9 mouse cellular contexts compared by ENCODE assay signal in genomic region chr17:30454862-30455243, GRCm38 (mm10).
DNase-seq lines count a peak whose midpoint lies in the region; ATAC-seq and TF ChIP-seq lines count a peak whose summit lies in the region.
"Had no signal": no experiment of that assay in that cellular context is flagged by ENCODE, and none has a peak within 500 bp of the region (broad histone marks: within the 10 kb centered on the region; RNA-seq: fewer than 3 reads in every experiment).

No protein-coding gene starts in this region.

- 25% methylated on average over 3 of the region's 3 CpGs for WGBS in neural tube, embryonic 15.5 days
- 20% methylated on average over 3 of the region's 3 CpGs for WGBS in hindbrain, embryonic 14.5 days

- no peak overlapping the region for H3K9ac ChIP-seq in neural tube, embryonic 15.5 days (replicated peaks)
- H3K9ac ChIP-seq in hindbrain, embryonic 14.5 days, result no peak overlapping the region
- H3K9ac ChIP-seq: heart, embryonic 15.5 days had no signal

- no peaks in the 10 kb centered on the region for H3K36me3 ChIP-seq in neural tube, embryonic 15.5 days
- H3K36me3 ChIP-seq in hindbrain, embryonic 14.5 days (replicated peaks; ENCODE audit: control insufficient read depth, insufficient read depth), result no peaks in the 10 kb centered on the region
- H3K36me3 ChIP-seq: heart, embryonic 15.5 days had no signal

- H3K27ac ChIP-seq in neural tube, embryonic 15.5 days (replicated peaks), result no peak overlapping the region
- no peak overlapping the region for H3K27ac ChIP-seq in cortical plate, adult 2 months (ENCODE audit: insufficient read depth, low read length)
- H3K27ac ChIP-seq in hindbrain, embryonic 14.5 days, result no peak overlapping the region
- H3K27ac ChIP-seq: heart, embryonic 15.5 days had no signal

- no peak for TF ChIP-seq POLR2A in cortical plate, adult 2 months (IDR thresholded peaks at IDR 0.05; ENCODE audit: extremely low read depth, insufficient read depth, low read length)

- no peak overlapping the region for H3K4me2 ChIP-seq in neural tube, embryonic 15.5 days
- no peak overlapping the region for H3K4me2 ChIP-seq in hindbrain, embryonic 14.5 days (replicated peaks)
- H3K4me2 ChIP-seq: heart, embryonic 15.5 days had no signal

- peaks cover 30% of the 10 kb centered on the region for H3K4me1 ChIP-seq in neural tube, embryonic 15.5 days
- peaks cover 9% of the 10 kb centered on the region for H3K4me1 ChIP-seq in cortical plate, adult 2 months (ENCODE audit: control insufficient read depth, insufficient read depth, low read length)
- peaks cover 21% of the 10 kb centered on the region; the same call in 1 of the 2 replicates for H3K4me1 ChIP-seq in hindbrain, embryonic 14.5 days (replicated peaks; ENCODE audit: control insufficient read depth, insufficient read depth, low read length)

- no peaks in the 10 kb centered on the region for H3K9me3 ChIP-seq in neural tube, embryonic 15.5 days (replicated peaks)
- no peaks in the 10 kb centered on the region for H3K9me3 ChIP-seq in hindbrain, embryonic 14.5 days (ENCODE audit: control insufficient read depth, low read length)
- H3K9me3 ChIP-seq: heart, embryonic 15.5 days had no signal

- intact Hi-C loops in left cerebral cortex, postnatal 36 days (cut with DNase I), result loop anchor here (5.0 to 10.0 kb wide), 4 partner anchors 340 to 568 kb away; no protein-coding TSS in a partner anchor

- DNase-seq in neural tube, embryonic 10.5 days (ENCODE audit: extremely low spot score, low spot score), result peak; percentile 78
- DNase-seq in adipocyte (ENCODE audit: low spot score), result peak; percentile 91
- DNase-seq in hindbrain, embryonic 14.5 days (ENCODE audit: low spot score), result peak; percentile 90
- DNase-seq in left cerebral cortex, postnatal 36 days (ENCODE audit: low spot score in 2 of 2), result peak; percentile 81 to 84
- peak; percentile 90 to 93 for DNase-seq in right cerebral cortex, postnatal 10 days (ENCODE audit: low spot score in 2 of 2)

- no peak for ATAC-seq in neural tube, embryonic 15.5 days (ENCODE audit: low FRiP score)
- no peak for ATAC-seq in hindbrain, embryonic 14.5 days (ENCODE audit: low FRiP score)
- ATAC-seq in activated CD4-positive, CD25-positive, alpha-beta regulatory T cell, adult 4 months, result no peak

- TF ChIP-seq CTCF in cortical plate, adult 2 months (IDR thresholded peaks at IDR 0.05; ENCODE audit: extremely low read depth, insufficient read depth, low read length), result peak; percentile 87

- H3K4me3 ChIP-seq in neural tube, embryonic 15.5 days (replicated peaks), result no peak overlapping the region
- no peak overlapping the region for H3K4me3 ChIP-seq in cortical plate, adult 2 months (ENCODE audit: insufficient read depth, low read length)
- H3K4me3 ChIP-seq in hindbrain, embryonic 14.5 days (replicated peaks; ENCODE audit: low read length), result no peak overlapping the region
- H3K4me3 ChIP-seq: heart, embryonic 15.5 days had no signal

- H3K27me3 ChIP-seq in neural tube, embryonic 15.5 days (replicated peaks), result no peaks in the 10 kb centered on the region
- no peaks in the 10 kb centered on the region for H3K27me3 ChIP-seq in hindbrain, embryonic 14.5 days (ENCODE audit: control insufficient read depth, insufficient read depth, low read length)
- H3K27me3 ChIP-seq: heart, embryonic 15.5 days had no signal
